Mouse (Mus musculus) right cerebral cortex, postnatal 14 days (tissue): ENCODE data around the gene Atg7.

Experiments used
- DNase-seq: peaks from one replicate; pipeline ENCODE4 v3.0.0; 2022

The Atg7 gene

GRCm38 (mm10) chr6:114685412-114685811, 42.5 kb downstream of the Atg7 start:
- no peak for DNase-seq

- DNase-seq = no peak
These were observed 44.1 kb downstream of the Atg7 start for GRCm38 (mm10) chr6:114687035-114687434.

- no peak for DNase-seq
These were observed 47.8 kb downstream of the Atg7 start for GRCm38 (mm10) chr6:114690661-114691060.

GRCm38 (mm10) chr6:114691530-114691929, 48.6 kb downstream of the Atg7 start:
- no peak for DNase-seq

- no peak for DNase-seq
These were observed 49.8 kb downstream of the Atg7 start for GRCm38 (mm10) chr6:114692691-114693090.

GRCm38 (mm10) chr6:114697646-114698490, 55.0 kb downstream of the Atg7 start:
- DNase-seq = peak; percentile 81

- DNase-seq = no peak
These were observed 55.7 kb downstream of the Atg7 start for GRCm38 (mm10) chr6:114698578-114698977.

GRCm38 (mm10) chr6:114700704-114701103, 57.8 kb downstream of the Atg7 start:
- no peak for DNase-seq

- no peak for DNase-seq
These were observed 64.1 kb downstream of the Atg7 start for GRCm38 (mm10) chr6:114707032-114707431.

GRCm38 (mm10) chr6:114712242-114713050, 69.5 kb downstream of the Atg7 start:
- no peak for DNase-seq

- no peak for DNase-seq
These were observed 70.6 kb downstream of the Atg7 start for GRCm38 (mm10) chr6:114713538-114713937.

GRCm38 (mm10) chr6:114714654-114715053, 71.8 kb downstream of the Atg7 start:
- DNase-seq = no peak

GRCm38 (mm10) chr6:114715289-114716030, 72.6 kb downstream of the Atg7 start:
- DNase-seq = no peak

GRCm38 (mm10) chr6:114719100-114719499, 76.2 kb downstream of the Atg7 start:
- DNase-seq = no peak

- no peak for DNase-seq
These were observed 76.8 kb downstream of the Atg7 start for GRCm38 (mm10) chr6:114719665-114720064.

- DNase-seq = no peak
These were observed 79.1 kb downstream of the Atg7 start for GRCm38 (mm10) chr6:114722046-114722445.

- no peak for DNase-seq
These were observed 81.0 kb downstream of the Atg7 start for GRCm38 (mm10) chr6:114723925-114724324.

- DNase-seq = no peak
These were observed 81.5 kb downstream of the Atg7 start for GRCm38 (mm10) chr6:114724351-114724750.

GRCm38 (mm10) chr6:114725147-114725575, 82.3 kb downstream of the Atg7 start:
- DNase-seq = no peak

GRCm38 (mm10) chr6:114726681-114727080, 83.8 kb downstream of the Atg7 start:
- DNase-seq = no peak

GRCm38 (mm10) chr6:114733156-114733555, 90.3 kb downstream of the Atg7 start:
- no peak for DNase-seq

GRCm38 (mm10) chr6:114733681-114734080, 90.8 kb downstream of the Atg7 start:
- DNase-seq = no peak

- DNase-seq = no peak
These were observed 92.2 kb downstream of the Atg7 start for GRCm38 (mm10) chr6:114735054-114735453.
